Mouse (Mus musculus) frontal cortex, postnatal 14 days (tissue): ENCODE measurements around the gene Mtmr1.

ENCODE experiments used
- DNase-seq, 2 experiments: peaks; one replicate each; pipeline ENCODE4 v3.0.0; 2022; ENCODE audit warnings: low spot score in 2 of 2

Mtmr1 gene

DNA sequence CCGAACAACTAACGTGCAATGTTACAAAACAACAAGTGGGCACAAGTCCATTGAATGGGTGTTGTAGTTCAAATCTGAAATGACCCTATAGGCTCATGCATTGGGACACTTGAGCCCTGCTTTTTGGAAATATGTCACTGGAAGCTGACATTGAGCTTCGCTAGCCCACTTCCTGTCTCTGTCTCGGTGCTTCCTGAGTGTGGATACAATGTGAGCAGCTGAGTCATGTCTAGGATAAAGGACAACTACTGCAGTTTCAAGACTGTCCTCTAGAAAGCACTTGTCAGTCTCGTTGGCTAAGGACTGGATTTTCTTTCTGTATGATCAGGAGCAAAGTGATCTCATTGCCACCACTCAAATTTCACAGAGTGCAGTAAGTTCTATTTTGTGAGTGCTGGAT is 78.4 kb downstream of the Mtmr1 start:
- no peak for DNase-seq

DNA sequence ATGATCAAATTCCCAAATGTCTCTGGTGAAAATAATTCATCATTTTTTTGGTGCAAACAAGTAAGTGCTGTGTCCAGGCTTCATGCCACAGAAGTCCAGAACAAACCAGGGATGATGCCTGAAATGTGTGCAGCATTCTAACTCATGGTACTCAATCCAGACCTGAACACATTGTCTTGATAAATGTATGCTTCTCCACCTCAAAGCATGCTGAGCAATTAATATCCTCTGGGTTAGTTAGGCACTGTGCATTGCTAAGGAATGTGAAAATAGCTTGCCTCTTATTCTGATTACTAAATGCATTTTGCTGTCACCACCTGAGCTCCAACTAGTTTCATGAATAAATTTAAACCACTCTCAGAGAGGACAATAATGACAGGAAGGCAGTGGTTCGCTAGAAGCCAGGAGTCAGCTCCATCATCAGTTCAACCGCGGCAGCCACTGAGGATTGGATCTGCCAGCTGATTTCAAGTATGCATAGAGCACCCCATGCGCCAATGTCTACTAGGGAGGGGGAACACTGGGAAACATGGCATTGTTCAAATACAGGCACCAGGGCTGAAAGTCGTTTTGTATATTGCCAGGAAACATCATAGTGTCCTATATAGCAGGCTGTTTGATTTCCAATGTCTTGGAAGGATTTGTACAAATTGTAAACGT is 91.6 kb downstream of the Mtmr1 start:
- DNase-seq = no peak

- no peak for DNase-seq
These were observed 99.7 kb downstream of the Mtmr1 start for GRCm38 (mm10) chrX:71464138-71464826.

- no peak for DNase-seq
These were observed 100.9 kb downstream of the Mtmr1 start for GRCm38 (mm10) chrX:71465417-71465816.

- DNase-seq = no peak
These were observed 102.9 kb downstream of the Mtmr1 start for GRCm38 (mm10) chrX:71467491-71467890.
